Mouse (Mus musculus): ENCODE results near the gene Btbd9.

Btbd9 gene

DNA sequence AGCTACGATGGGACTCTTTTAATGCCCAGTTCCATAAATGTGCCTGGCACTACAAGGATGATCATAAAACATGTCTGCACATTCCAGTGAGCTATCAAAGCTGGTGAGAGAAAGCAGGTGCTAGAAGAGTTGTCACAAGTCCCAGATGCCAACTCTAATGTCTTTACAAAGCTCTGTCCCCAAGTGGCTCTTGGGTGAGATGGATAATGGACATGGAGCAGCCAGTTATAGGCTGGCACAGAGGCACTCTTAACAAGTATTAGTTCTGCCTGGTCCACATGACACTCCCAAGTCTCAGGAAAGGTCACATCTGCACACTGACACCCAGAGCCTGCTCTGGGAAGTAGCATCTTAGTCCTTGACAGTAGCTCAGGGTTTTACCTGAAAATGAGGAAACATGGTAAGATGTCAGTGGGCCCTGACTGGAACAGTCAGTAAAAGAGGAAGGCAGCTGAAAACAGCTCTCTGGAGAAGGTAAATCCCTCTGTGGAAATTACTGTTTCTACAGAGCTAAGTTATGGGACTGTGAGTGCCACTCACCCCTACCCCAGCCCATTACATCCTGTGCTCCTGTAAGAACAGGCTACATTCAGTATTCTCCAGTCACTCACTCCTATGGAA, 91.7 kb downstream of the Btbd9 start:
- DNase-seq (ENCODE audit: low read depth, low spot score): no peak

DNA sequence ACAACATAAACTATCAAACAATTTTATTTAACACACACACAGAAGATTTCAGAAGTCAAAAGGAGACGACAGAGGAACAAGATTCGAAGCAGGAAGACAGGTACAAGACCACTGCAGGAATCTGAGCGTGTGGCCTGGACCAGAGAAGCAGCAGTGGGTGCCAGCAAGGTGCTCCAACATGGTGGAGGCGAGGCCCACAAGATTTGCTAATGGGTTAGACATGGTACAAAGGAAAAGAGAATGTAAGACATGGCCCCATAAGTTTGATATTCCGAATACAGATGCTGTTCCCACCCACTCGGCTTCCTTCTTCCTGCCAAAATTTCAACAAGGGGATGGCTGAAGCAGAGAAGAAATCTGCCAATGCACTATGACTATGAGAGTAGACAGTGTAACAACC, 94.5 kb downstream of the Btbd9 start:
- no peak for DNase-seq (ENCODE audit: low read depth, low spot score)

DNA sequence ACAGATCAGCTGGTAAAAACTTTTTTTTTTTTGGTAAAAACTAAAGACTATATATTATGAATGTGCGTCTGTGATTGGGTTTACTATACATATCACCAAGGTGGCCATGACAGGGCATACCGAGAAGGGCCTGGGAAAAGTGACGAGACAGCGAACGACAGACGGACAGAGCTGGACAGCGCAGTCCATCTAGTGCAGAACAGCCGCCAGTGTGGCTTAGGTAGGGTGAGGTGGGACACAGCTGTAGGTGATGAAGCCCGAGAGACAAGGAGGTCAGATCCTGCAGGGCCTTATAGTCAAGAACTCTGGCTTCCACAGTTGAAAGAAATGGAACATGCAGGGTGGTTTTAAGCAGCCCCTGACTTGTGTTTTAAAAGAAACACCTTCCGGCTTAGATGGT, 94.9 kb downstream of the Btbd9 start:
- no peak for DNase-seq (ENCODE audit: low read depth, low spot score)

DNA sequence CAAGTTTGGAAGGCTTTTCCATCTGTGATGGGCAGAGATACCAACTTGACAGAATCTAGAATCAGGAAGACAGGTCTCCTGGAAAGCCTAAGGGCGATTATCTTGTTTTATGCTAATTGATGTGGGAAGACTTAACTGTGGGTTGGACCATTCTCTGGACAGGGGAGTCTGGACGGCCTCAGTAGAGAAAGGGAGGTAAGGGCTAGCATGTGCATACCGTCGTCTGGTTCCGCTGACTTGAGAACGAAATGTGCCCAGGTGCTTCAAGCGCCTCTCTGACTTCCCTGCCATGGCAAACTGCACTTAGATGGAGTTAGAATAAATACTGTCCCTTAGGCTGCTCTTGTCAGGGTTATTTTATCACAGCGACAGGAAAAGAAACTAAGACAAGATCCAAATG, 95.9 kb downstream of the Btbd9 start:
- DNase-seq (ENCODE audit: low read depth, low spot score): no peak

DNA sequence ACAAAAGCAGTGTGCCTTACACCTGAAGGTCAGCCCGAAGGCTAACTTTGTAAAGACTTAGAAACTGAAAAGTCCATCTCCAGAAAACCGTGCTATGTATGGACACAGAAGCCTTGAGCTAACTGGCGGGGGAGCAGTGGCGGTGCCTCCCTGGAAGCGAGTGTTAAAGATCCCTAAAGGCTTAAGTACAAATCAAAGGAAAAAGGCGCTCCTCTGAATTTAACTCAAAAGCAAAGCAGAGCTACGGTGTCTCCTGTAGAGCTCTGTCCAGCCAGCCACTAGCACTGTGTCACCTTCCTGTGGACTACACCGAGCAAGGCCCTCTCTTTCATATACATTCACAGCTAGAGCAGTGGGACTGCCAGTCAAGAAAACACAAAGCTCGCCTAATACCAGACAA, 98.1 kb downstream of the Btbd9 start:
- no peak for DNase-seq (ENCODE audit: low read depth, low spot score)

DNA sequence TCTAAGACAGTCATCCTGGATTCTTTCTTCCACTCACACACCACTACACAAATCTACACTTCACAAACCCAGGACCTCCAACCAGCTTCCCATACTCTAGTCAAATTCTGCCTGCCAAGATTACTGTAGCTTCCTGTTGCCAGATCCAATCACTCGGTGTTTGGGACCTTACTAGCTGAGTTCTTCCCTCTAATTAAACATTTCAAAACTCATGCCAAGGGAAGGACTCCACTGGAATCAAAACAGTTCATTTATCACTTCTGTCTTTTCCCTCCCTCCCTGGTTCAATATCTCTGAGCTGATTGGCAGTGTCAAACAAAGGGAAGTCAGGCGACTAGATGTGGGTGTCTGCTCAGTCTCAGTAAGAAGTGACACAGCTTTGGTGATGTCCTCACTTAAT, 101.7 kb downstream of the Btbd9 start:
- no peak for DNase-seq (ENCODE audit: low read depth, low spot score)

DNA sequence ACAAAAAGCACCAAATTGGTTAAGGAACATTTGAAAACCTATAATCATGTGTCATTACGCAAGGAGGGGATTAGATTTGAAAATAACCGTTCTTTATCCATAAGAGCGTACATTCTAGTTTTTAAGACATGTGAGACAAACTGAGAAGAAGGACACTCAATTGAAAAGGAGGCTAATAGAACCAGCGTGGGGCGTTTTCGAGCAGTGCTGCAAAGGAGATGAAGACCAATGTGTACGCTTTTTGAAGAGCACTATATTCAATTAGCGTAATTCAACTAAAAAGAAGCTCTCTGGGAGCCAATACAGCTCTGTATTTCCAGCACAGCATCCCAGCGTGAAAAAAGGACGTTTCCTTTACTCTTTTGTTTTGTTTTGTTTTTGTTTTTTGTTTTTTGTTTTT, 103.5 kb downstream of the Btbd9 start:
- DNase-seq (ENCODE audit: low read depth, low spot score): no peak

DNA sequence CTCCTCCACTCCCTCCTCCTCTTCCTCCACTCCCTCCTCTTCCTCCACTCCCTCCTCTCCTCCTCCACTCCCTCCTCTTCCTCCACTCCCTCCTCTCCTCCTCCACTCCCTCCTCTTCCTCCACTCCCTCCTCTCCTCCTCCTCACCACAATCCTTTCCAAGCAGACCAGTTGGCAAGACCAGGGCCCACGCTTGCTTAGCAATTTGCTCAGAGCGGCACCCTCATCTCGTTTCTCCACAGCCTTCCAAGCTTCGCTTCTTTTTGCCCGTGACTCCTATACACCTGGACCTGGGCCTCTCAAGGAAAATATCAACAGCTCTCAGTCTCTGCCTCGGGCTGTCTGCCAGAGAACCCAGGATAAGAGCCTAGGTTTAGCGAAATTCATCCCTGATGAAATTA, 104.8 kb downstream of the Btbd9 start:
- no peak for DNase-seq (ENCODE audit: low read depth, low spot score)

DNA sequence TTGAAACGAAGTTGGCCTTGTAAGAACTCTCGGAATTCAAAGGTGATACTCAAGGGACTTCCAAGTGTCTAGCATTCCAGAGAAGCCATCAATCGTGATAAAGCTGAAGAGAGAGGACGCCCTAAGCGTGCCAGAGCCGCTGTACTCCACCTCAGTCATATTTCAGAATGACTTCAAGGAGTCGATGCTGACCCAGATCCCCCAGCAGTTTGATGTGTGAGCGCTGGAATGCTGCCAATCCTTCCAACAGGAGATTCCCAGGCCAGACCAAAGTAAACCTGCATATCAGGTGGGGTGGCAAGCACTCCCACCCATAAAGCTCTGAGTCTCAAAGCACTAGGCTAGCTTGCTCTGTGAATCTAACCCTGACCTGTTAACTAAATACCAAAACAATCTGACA, 105.5 kb downstream of the Btbd9 start:
- no peak for DNase-seq (ENCODE audit: low read depth, low spot score)

DNA sequence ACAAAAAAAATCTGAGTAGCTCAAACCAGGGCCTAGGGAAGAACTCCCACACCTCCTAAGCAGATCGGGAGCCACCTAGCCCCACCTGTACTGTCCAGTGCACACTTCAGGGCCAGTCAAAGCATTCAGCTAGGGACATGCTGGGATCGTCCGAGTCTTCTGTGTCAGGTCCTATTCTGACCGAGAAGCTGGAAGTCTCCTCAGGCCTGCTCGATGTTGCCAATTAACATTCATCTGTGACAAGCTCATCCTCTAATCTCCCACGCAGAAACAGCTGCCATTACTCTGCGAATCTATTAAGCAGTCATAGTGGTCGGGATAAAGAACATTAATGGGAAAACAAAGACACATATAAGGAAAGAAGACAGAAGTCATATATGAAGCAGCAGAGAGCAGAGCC, 106.0 kb downstream of the Btbd9 start:
- DNase-seq (ENCODE audit: low read depth, low spot score): no peak

DNA sequence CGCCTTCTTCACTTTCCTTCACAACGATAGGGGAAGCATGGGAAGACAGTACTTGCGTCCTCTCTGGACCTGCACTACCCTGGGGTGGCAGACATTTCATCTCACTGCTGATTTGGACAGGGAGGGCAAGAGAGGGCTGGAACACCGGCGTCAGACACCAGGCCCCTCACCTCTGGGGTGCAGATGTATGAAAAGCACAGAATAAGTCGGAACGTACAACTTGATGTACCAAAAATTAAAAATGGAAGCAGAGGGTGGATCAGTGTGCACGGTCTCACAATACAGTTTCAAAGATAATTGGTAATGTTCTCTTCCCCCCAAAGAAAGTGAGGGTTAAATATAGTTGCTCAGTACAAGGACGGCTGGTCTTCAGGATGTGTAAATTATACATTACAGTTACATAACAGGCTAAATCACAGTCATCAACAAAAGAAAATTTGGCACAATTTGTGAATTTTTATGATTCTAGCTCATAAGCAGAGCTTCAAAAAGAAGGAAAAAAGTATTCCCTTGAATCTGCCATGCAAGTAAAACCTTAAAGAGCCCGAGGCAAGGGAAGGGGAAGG, 106.7 kb downstream of the Btbd9 start:
- no peak for DNase-seq (ENCODE audit: low read depth, low spot score)

DNA sequence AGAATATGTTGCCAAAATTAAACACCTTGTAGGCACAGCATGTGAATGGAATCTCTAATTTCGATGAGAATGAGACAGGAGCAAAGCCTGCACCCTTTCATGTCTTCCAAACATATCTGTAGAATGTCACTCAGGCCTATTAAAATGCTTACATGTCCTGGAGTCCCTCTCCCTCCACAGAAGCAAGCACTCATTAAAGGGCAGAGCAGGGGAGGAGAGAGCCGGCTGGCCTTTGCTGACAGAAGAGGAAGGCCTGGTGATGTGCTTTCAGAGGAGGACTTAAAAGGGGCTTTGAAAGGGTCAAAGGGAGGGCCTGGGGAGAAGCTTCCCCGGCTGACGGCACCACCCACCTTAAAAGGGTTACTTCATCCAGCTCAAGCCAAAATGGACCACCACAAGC, 107.9 kb downstream of the Btbd9 start:
- no peak for DNase-seq (ENCODE audit: low read depth, low spot score)

DNA sequence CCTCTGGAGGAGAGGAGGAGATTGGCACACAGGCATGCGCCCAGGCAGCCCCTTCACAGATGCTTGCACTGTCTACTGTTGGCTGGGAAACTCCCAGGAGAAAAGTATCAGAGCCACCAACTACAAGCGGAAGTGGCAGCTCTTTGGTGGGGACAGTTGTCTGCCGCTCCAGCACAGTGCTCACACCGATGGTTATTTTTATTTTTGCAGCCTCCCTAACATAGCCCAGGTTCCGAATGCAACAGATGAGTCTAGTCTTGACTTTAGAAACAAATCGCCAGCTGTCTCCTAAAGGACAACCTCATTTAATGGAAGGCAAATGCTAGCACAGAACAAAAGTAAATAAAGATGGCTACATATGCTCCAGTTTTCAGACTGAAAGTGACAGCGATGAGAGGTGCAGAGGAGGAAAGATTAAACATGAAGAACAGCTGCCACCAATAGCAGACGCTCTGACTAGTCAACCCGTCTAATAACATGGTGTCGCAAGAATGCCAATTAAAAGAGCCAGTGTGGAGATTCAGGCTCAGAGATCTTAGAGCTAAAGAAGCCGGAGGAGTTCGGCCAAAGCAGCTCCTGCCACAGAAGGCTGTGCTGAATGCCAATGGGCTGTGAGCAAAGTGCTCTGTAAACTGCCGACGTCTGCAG, 108.6 kb downstream of the Btbd9 start:
- no peak for DNase-seq (ENCODE audit: low read depth, low spot score)

DNA sequence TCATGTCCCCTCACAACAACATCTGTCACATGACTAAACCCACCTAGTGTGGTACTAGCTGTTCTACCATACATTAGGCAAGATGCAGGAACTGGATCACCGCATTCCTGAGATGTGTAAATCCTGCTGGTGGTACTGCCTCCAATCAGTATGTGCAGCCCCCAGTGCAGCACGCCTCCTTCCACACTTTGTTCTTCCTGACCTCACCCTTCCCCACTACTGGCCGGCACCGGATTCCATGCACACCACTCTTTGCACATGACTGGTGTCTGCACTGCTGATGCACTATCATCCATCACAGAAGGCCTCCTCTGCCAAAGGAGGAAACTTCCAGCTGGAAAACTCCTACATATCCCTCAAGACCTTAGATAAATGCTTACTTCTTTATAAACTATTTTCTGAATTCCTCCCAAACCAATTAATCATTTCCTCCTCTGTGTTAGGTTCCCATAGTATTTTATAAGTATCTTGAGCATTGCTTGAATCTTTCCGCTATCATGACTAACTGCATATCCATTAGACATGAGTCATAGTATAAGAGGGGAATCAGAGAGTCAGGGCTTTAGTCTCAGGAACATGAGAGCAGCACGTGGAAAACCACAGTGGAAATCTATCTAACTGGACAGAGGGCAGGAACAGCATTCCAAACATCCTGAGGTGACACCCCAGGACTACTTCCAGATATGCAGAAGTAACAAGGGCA, 111.1 kb downstream of the Btbd9 start:
- DNase-seq (ENCODE audit: low read depth, low spot score): no peak

DNA sequence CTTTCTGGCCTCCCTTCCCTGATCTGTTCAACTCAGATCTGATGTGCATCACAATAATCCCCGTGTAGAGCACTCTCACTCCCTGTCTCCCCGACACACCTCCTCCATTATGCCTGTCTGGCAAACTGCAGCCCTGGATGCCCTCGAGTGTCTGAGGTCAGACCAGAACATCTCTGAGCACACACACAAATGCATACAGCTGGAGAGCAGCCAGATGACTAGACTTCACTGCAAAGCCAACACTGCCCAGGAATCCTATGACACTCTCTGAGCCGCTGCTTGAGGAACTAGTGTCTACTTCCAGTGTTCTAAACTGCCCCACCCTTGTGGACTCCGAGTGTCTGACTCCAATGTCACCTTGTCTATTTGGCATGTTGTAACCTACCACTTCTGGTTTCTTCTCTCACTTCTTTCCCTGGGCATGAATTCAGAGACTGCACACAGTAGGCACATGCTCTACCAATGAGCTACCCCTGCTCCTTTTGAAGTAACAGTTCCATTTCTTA, 112.0 kb downstream of the Btbd9 start:
- no peak for DNase-seq (ENCODE audit: low read depth, low spot score)

DNA sequence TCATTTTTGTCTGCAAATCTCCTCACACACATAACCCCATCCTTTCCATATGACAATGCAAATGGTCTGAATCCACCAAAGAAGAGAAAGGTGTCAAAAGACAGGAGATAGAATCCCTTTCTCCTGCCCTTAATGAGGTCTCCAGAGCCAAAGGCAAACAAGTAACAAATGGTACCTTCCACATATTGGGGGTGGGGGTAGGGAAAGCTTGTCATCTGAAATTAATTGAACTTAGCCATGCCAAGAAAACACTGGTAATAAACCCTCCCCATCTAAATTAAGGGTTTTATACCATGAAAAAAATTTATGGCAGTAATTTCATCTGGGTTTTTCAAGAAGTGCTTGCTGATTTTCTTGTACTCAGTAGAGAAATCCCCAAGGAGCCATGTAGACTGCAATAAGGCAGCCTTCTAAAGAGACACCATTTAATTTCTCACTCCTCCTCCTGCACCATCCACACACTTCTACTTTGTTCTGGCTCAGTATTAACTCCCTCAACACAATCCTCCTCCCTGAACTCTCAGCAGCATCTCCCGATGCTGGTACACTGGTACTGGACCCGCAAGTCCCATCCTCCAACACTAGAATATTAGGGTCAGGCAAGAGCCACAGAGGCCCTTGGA, 115.5 kb downstream of the Btbd9 start:
- no peak for DNase-seq (ENCODE audit: low read depth, low spot score)

DNA sequence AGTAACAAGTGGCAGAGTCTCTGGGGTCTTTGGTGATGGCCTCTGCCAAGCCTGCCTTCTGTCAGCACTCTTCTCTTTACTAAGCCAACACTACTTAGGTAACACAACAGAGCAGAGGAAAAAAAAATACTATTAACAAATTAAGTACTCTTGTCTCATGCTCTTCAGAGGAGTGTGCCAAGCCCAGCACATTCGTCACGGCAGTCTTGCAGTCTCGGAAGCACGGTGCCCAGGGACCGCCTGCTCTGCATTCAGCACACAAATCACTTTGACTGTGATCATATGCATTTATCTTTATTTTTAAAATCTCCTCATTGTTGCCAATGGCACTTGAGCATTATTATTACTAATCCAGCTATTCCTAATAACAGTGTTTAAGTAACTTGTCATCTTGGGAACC, 116.6 kb downstream of the Btbd9 start:
- DNase-seq (ENCODE audit: low read depth, low spot score): no peak

DNA sequence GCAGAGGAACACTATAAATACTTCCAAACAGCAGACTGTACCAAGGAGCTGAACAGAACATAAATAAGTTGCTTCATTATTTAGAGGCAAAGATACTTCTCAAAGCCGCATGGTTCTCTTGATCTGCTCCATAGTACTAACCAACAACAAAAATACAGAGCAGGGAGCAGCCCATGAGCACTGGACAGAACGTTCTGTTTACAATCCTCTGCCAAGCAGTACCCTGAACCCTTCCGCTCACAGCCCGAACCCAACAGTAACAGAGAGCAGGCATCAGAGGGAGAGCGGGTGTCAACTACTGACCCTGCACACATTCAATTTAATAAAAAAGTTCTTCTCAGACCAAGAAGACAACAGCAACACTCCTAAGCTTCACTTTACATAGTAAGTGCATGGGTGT, 117.4 kb downstream of the Btbd9 start:
- no peak for DNase-seq (ENCODE audit: low read depth, low spot score)

DNA sequence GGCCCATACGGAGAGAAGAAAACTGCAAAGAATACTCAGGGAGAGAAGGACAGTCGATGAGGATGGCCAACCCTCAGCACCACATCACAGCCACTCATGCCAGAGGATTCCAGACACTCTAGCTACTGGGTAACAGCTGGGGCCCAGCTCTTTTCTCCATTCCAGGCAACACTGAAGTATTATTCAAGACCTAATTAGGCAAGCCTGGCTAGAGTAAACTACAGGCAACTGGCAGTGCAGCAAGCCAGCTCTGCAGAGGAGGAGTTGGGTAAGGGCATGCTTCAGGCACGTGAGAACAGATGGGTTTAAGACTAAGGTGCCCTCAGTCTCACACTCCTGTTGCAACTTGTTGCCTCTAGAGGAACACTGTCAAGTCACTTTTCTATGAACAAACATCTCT, 118.0 kb downstream of the Btbd9 start:
- no peak for DNase-seq (ENCODE audit: low read depth, low spot score)

DNA sequence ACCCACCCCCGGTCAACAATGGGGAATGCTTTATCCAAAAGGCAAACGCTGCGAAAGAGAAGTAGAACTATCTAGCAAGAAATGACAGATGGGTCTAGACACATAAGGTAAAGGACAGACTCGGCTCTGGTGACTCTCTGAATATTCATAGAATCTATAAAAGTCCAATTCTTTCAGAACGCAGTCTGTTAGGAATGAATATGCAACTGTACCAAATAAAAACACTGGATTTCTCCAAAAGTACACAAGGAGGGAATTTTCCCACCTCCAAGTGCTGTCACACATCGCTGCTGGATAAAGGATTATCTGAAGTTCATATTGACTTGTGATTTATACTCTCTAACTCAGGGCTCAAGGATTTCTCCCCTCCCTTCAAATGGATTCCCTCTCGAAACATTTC, 118.8 kb downstream of the Btbd9 start:
- DNase-seq (ENCODE audit: low read depth, low spot score): no peak

DNA sequence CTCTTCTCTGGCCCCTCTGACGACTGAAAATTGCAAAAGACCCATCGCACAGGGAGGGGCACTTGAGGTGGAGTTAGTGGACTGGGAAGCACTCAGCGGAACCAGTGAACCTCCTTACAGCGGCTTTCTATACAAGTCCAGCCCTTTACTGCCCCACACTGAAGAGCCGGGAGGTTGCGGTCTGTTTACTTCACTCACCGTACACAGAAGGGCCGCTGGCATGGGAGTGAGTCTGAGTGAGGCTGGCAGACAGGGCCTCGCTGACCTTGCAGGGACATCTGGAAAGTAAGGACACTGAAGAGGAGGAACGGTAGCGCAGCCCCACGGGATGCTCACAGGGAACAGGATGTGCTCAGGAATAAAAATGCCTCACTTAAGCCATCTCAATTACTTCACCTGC, 120.0 kb downstream of the Btbd9 start:
- DNase-seq (ENCODE audit: low read depth, low spot score): no peak

DNA sequence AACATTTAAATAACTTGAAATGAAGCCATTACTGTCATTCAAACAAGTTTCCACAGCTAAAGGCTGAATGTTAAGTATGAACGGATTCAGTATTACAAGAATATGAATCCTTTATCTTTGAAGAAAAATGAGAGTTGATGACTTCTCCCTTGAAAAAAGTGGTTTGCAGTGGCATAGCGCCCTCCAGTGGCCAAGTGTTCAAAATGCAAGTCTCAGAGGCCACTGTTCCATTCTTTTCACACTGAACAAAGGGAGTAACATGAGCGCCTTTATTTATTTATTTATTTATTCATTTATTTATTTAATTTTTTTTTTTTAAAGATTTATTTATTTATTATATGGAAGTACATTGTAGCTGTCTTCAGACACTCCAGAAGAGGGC, 121.4 kb downstream of the Btbd9 start:
- peak; percentile 34 for DNase-seq (ENCODE audit: low read depth, low spot score)
